Mouse (Mus musculus): ENCODE data around the gene Anxa1. TPM values are rescaled to one million over a fixed set of nuclear protein-coding genes. Genes with fewer than 3 reads are reported as not detected.

Gene Anxa1
- total and polyA plus RNA-seq, 3 experiments = not detected

DNA sequence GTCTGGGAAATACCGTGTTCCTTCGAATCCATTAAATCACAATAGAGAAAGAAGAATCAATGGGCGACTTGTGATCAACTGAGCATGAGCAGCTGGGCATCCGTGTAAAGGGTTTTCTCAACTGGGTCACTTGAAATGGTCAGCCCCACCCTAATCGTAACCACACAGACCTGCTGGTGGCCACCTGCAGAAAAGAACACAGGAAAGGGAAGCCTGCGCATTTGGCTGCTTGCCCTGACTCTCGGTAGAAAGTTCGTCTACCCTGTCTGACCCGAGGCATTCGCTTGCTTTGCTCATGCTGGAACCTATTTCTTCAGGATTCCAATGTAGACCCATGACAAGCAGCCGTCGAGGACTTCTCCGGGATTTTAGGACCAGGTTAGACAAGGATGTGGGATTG is 25.8 kb downstream of the Anxa1 start:
- no peaks in the 10 kb centered on the region for H3K9me3 ChIP-seq (replicated peaks; ENCODE audit: insufficient read depth, low read length)
- TF ChIP-seq MYB (IDR thresholded peaks at IDR 0.05; ENCODE audit: low read depth, low read length) (no peak), BHLHE40 (IDR thresholded peaks at IDR 0.05; ENCODE audit: borderline replicate concordance, low read depth, low read length) (no peak), NRF1 (IDR thresholded peaks at IDR 0.05; ENCODE audit: insufficient read depth, low read depth, low read length, poor library complexity, severe bottlenecking) (no peak), MEF2A (IDR thresholded peaks at IDR 0.05; ENCODE audit: extremely low read depth, insufficient replicate concordance, low read depth, low read length, poor library complexity, severe bottlenecking) (no peak), ZKSCAN1 (IDR thresholded peaks at IDR 0.05; ENCODE audit: low read depth, low read length) (no peak), TCF12 (IDR thresholded peaks at IDR 0.05; ENCODE audit: low read depth, low read length) (no peak), ETS1 (IDR thresholded peaks at IDR 0.05; ENCODE audit: low read depth, low read length) (no peak), POLR2AphosphoS2 (IDR thresholded peaks at IDR 0.05; ENCODE audit: low read length) (no peak), POLR2AphosphoS5 (IDR thresholded peaks at IDR 0.05; ENCODE audit: borderline replicate concordance, low read depth, low read length) (no peak), TBP (IDR thresholded peaks at IDR 0.05; ENCODE audit: low read depth, low read length) (no peak), GABPA (IDR thresholded peaks at IDR 0.05; ENCODE audit: low read depth, low read length) (no peak), CHD2 (IDR thresholded peaks at IDR 0.05; ENCODE audit: low read length) (no peak), RAD21 (IDR thresholded peaks at IDR 0.05; ENCODE audit: low read depth, low read length) (no peak), CTCF (IDR thresholded peaks at IDR 0.05 in 2 of 3, conservative IDR thresholded peaks at IDR 0.05 in 1 of 3; ENCODE audit: control insufficient read depth in 1 of 3, insufficient read depth in 1 of 3, low read depth in 2 of 3, low read length in 3 of 3, poor library complexity in 1 of 3, severe bottlenecking in 1 of 3) (no peak)
- H3K27me3 ChIP-seq (ENCODE audit: control insufficient read depth in 1 of 2, insufficient read depth in 2 of 2, low read length in 2 of 2) = no peaks in the 10 kb centered on the region; a peak in 1 of 4 replicates
- no peaks in the 10 kb centered on the region for H3K36me3 ChIP-seq (ENCODE audit: control insufficient read depth in 1 of 2, insufficient read depth in 2 of 2, low read length in 2 of 2)
- H3K9ac ChIP-seq (ENCODE audit: control insufficient read depth, low read depth, low read length, poor library complexity, severe bottlenecking) = no peak overlapping the region
- no peak overlapping the region for H3K27ac ChIP-seq (ENCODE audit: control insufficient read depth, low read depth, low read length)
- no peaks in the 10 kb centered on the region for H3K4me1 ChIP-seq (ENCODE audit: control insufficient read depth in 1 of 2, insufficient read depth in 2 of 2, low read length in 2 of 2)
- H3K4me3 ChIP-seq (ENCODE audit: control insufficient read depth in 1 of 2, insufficient read depth in 1 of 2, low read depth in 2 of 2, low read length in 2 of 2) = no peak overlapping the region
- no peak for DNase-seq (ENCODE audit: low read depth, low spot score)
- H3K79me2 ChIP-seq (ENCODE audit: control insufficient read depth, insufficient read depth, low read length, poor library complexity) = no peaks in the 10 kb centered on the region

DNA sequence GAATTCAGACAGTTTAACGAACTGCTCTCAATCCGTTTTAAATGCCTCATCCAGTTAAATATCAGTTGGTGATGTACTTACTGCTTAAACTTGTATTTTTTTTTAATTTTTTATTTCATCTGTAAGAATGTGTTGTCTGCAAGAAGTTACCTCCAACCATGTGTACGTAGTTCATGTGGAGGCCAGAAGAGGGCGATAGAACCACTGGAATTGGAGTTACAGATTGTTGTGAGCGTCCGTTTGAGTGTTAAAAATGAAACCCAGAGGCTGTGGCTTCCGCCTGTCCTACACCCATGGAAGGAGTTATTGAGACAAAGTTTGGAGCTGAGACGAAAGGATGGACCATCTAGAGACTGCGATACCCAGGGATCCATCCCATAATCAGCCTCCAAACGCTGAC is 27.5 kb downstream of the Anxa1 start:
- peak overlapping the region in 1 of 2 experiments; percentile 29; a peak in 1 of 4 replicates for H3K4me3 ChIP-seq (ENCODE audit: control insufficient read depth in 1 of 2, insufficient read depth in 1 of 2, low read depth in 2 of 2, low read length in 2 of 2)
- H3K4me1 ChIP-seq (ENCODE audit: control insufficient read depth in 1 of 2, insufficient read depth in 2 of 2, low read length in 2 of 2) = no peaks in the 10 kb centered on the region
- no peak overlapping the region for H3K27ac ChIP-seq (ENCODE audit: control insufficient read depth, low read depth, low read length)
- DNase-seq (ENCODE audit: low read depth, low spot score) = peak; percentile 67
- H3K9me3 ChIP-seq (replicated peaks; ENCODE audit: insufficient read depth, low read length) = no peaks in the 10 kb centered on the region
- TF ChIP-seq RAD21 (IDR thresholded peaks at IDR 0.05; ENCODE audit: low read depth, low read length) = peak; percentile 63
- TF ChIP-seq JUND (IDR thresholded peaks at IDR 0.05; ENCODE audit: low read depth, low read length) = no peak
- peak; percentile 60 for TF ChIP-seq SMC3 (IDR thresholded peaks at IDR 0.05; ENCODE audit: low read depth, low read length)
- peak; percentile 45; the same call in 1 of the 2 replicates for TF ChIP-seq ZC3H11A (IDR thresholded peaks at IDR 0.05; ENCODE audit: low read depth, low read length)
- TF ChIP-seq POLR2A (IDR thresholded peaks at IDR 0.05; ENCODE audit: control insufficient read depth in 1 of 2, insufficient read depth in 1 of 2, low read depth in 1 of 2, low read length in 2 of 2, poor library complexity in 1 of 2) = no peak
- peak; percentile 31 to 60 (median 38); a peak in 5 of 6 replicates for TF ChIP-seq CTCF (IDR thresholded peaks at IDR 0.05 in 2 of 3, conservative IDR thresholded peaks at IDR 0.05 in 1 of 3; ENCODE audit: control insufficient read depth in 1 of 3, insufficient read depth in 1 of 3, low read depth in 2 of 3, low read length in 3 of 3, poor library complexity in 1 of 3, severe bottlenecking in 1 of 3)
- no peaks in the 10 kb centered on the region for H3K36me3 ChIP-seq (ENCODE audit: control insufficient read depth in 1 of 2, insufficient read depth in 2 of 2, low read length in 2 of 2)
- H3K9ac ChIP-seq (ENCODE audit: control insufficient read depth, low read depth, low read length, poor library complexity, severe bottlenecking) = no peak overlapping the region
- no peaks in the 10 kb centered on the region for H3K79me2 ChIP-seq (ENCODE audit: control insufficient read depth, insufficient read depth, low read length, poor library complexity)
- no peaks in the 10 kb centered on the region; a peak in 1 of 4 replicates for H3K27me3 ChIP-seq (ENCODE audit: control insufficient read depth in 1 of 2, insufficient read depth in 2 of 2, low read length in 2 of 2)
